Mouse (Mus musculus) layer of hippocampus, postnatal 10 days (tissue): ENCODE results near the gene Rab4b. TPM values are rescaled to one million over a fixed set of nuclear protein-coding genes. Genes with fewer than 3 reads are reported as not detected.

Experiments
- DNase-seq, 2 experiments: peaks; one replicate each; pipeline ENCODE4 v3.0.0; 2021; ENCODE audit warnings: low spot score in 2 of 2
- total RNA-seq, 2 experiments: library from RNA; stranded (reverse); gene quantifications; 2 replicates each; pipeline ENCODE4 v1.2.3; 2021

The Rab4b gene
- total RNA-seq, 2 experiments from 2014 or later = 76.6 to 84.2 TPM

GRCm38 (mm10) chr7:27161744-27162143 is 17.0 kb downstream of the Rab4b start:
- no peak for DNase-seq

GRCm38 (mm10) chr7:27160921-27161320 is 17.8 kb downstream of the Rab4b start:
- no peak for DNase-seq

GRCm38 (mm10) chr7:27159882-27160281 is 18.8 kb downstream of the Rab4b start:
- DNase-seq = peak; percentile 90 to 91

GRCm38 (mm10) chr7:27159256-27159655 is 19.4 kb downstream of the Rab4b start:
- no peak for DNase-seq

- DNase-seq = no peak
These were observed 20.5 kb downstream of the Rab4b start for GRCm38 (mm10) chr7:27158171-27158570.

GRCm38 (mm10) chr7:27156005-27156404 is 22.7 kb downstream of the Rab4b start:
- peak; percentile 22 to 38 for DNase-seq

- no peak for DNase-seq
These were observed 25.4 kb downstream of the Rab4b start, which contains the start of gene Cyp2t4 for GRCm38 (mm10) chr7:27153205-27153764. Cyp2t4 (plus strand) TSS chr7:27153714.

GRCm38 (mm10) chr7:27136410-27136996 is 42.2 kb downstream of the Rab4b start:
- DNase-seq = no peak

- no peak for DNase-seq
These were observed 44.9 kb downstream of the Rab4b start for GRCm38 (mm10) chr7:27133757-27134156.

- peak in 1 of 2 experiments; percentile 16 for DNase-seq
These were observed 45.5 kb downstream of the Rab4b start for GRCm38 (mm10) chr7:27133156-27133555.

GRCm38 (mm10) chr7:27132588-27132987 is 46.1 kb downstream of the Rab4b start:
- peak; percentile 60 to 73 for DNase-seq

- no peak for DNase-seq
These were observed 47.3 kb downstream of the Rab4b start for GRCm38 (mm10) chr7:27131387-27131786.

GRCm38 (mm10) chr7:27130521-27131370 is 48.0 kb downstream of the Rab4b start:
- DNase-seq = no peak

GRCm38 (mm10) chr7:27129811-27130210 is 48.9 kb downstream of the Rab4b start:
- DNase-seq = no peak

GRCm38 (mm10) chr7:27128946-27129345 is 49.8 kb downstream of the Rab4b start:
- DNase-seq = no peak

GRCm38 (mm10) chr7:27128162-27128561 is 50.5 kb downstream of the Rab4b start:
- peak; percentile 40 to 41 for DNase-seq

- no peak for DNase-seq
These were observed 53.7 kb downstream of the Rab4b start for GRCm38 (mm10) chr7:27124969-27125368.

GRCm38 (mm10) chr7:27124305-27124832 is 54.3 kb downstream of the Rab4b start:
- DNase-seq = no peak

GRCm38 (mm10) chr7:27119676-27120075 is 59.0 kb downstream of the Rab4b start, which contains the start of gene Cyp2f2:
Cyp2f2 (plus strand) TSS chr7:27119909.
- DNase-seq = no peak
